Mouse (Mus musculus) layer of hippocampus, postnatal 36 days (tissue): Measurements from ENCODE around the gene Ccdc96. TPM values are rescaled to one million over a fixed set of nuclear protein-coding genes. Genes with fewer than 3 reads are reported as not detected.

ENCODE experiments used
- DNase-seq, 2 experiments: peaks; one replicate each; pipeline ENCODE4 v3.0.0; 2022
- total RNA-seq, 2 experiments: library from RNA; stranded (reverse); gene quantifications; 2 replicates each; pipeline ENCODE4 v1.2.3; 2021

The Ccdc96 gene
- total RNA-seq, 2 experiments from 2014 or later = 0.99 to 1.0 TPM

- peak; percentile 42 to 55 for DNase-seq
Observed at GRCm38 (mm10) chr5:36474283-36474682, 10.1 kb upstream of the Ccdc96 start.

GRCm38 (mm10) chr5:36477486-36477885 is 6.9 kb upstream of the Ccdc96 start:
- DNase-seq = no peak

- no peak for DNase-seq
Observed at GRCm38 (mm10) chr5:36478540-36479420, 5.6 kb upstream of the Ccdc96 start.

- DNase-seq = no peak
Observed at GRCm38 (mm10) chr5:36479735-36480134, 4.7 kb upstream of the Ccdc96 start.

GRCm38 (mm10) chr5:36480398-36480797 is 4.0 kb upstream of the Ccdc96 start:
- no peak for DNase-seq

GRCm38 (mm10) chr5:36481114-36481513 is 3.3 kb upstream of the Ccdc96 start:
- DNase-seq = no peak

GRCm38 (mm10) chr5:36483203-36484101 is 936 bp upstream of the Ccdc96 start:
- peak; percentile 34 to 44 for DNase-seq

- no peak for DNase-seq
Observed at GRCm38 (mm10) chr5:36485306-36485705, 918 bp downstream of the Ccdc96 start.

- DNase-seq = no peak
Observed at GRCm38 (mm10) chr5:36489225-36489624, 4.8 kb downstream of the Ccdc96 start.

- peak; percentile 51 to 68 for DNase-seq
Observed at GRCm38 (mm10) chr5:36493919-36494318, 9.5 kb downstream of the Ccdc96 start.

GRCm38 (mm10) chr5:36494709-36495108 is 10.3 kb downstream of the Ccdc96 start:
- DNase-seq = no peak

- no peak for DNase-seq
Observed at GRCm38 (mm10) chr5:36505235-36505634, 20.8 kb downstream of the Ccdc96 start.

GRCm38 (mm10) chr5:36505643-36506042 is 21.3 kb downstream of the Ccdc96 start:
- no peak for DNase-seq

GRCm38 (mm10) chr5:36508351-36508750 is 24.0 kb downstream of the Ccdc96 start:
- DNase-seq = no peak

- DNase-seq = no peak
Observed at GRCm38 (mm10) chr5:36510956-36511355, 26.6 kb downstream of the Ccdc96 start.

GRCm38 (mm10) chr5:36515126-36515525 is 30.7 kb downstream of the Ccdc96 start:
- DNase-seq = no peak

GRCm38 (mm10) chr5:36515558-36515957 is 31.2 kb downstream of the Ccdc96 start:
- peak in 1 of 2 experiments; percentile 34 for DNase-seq

- DNase-seq = no peak
Observed at GRCm38 (mm10) chr5:36517596-36517995, 33.2 kb downstream of the Ccdc96 start.

- DNase-seq = no peak
Observed at GRCm38 (mm10) chr5:36519751-36520150, 35.4 kb downstream of the Ccdc96 start.

GRCm38 (mm10) chr5:36522782-36523181 is 38.4 kb downstream of the Ccdc96 start:
- no peak for DNase-seq

GRCm38 (mm10) chr5:36523219-36523703 is 38.9 kb downstream of the Ccdc96 start:
- no peak for DNase-seq

GRCm38 (mm10) chr5:36525216-36525615 is 40.8 kb downstream of the Ccdc96 start:
- no peak for DNase-seq

GRCm38 (mm10) chr5:36526274-36526673 is 41.9 kb downstream of the Ccdc96 start:
- DNase-seq = no peak
